Mouse (Mus musculus) urinary bladder, postnatal 36 days (tissue): Measurements from ENCODE around the gene Acsf3.

Experiments
- DNase-seq, 2 experiments: peaks; one replicate each; pipeline ENCODE4 v3.0.0; 2022; ENCODE audit warnings: low spot score in 2 of 2, mixed read lengths in 1 of 2

Gene Acsf3

DNA sequence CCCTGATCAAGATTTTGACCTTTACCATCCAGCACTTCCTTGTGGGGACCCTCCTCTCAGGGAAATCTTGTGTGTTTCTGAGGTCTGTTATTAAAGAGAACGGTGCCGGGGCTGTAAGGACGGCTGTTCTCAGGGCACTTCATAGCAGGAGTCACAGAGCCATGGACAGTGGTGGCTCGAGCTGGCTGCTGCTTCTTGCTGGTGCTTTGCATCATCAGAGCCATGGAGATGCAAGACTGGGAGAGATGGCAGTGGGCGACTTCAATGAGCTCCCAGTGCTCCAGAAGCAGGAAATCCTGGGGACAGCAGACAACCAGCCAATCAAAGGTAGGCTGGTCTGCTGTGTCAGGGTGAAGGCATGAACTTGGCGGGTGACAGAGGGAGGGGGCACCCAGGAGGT, 14.2 kb upstream of the Acsf3 start:
- no peak for DNase-seq

DNA sequence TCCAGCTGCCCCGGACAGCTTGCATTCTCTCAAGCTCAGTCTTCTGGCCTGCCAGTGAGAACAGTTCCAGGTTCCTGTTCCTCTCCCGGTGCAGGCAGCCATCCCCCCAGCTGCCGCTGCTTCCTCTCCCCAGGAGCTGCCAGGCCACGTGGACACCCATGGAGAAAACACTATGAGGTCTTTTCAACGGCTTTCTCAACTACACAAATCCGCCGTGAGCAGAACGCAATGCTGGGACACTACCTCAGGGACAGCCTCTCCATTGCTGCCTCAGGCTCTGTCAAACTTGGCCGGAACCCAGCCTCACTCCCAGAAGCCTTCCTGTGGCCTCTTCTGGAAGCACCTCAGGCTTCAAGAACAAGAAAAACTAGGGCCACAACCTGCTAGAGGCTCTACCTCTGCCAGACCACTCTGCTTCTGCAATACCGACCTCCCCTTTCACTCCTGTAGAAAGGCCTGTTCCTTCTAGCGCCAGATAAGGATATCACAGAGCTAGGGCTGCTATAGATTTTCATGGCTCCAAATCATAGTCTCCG, 12.5 kb upstream of the Acsf3 start:
- peak in 1 of 2 experiments; percentile 13 for DNase-seq

DNA sequence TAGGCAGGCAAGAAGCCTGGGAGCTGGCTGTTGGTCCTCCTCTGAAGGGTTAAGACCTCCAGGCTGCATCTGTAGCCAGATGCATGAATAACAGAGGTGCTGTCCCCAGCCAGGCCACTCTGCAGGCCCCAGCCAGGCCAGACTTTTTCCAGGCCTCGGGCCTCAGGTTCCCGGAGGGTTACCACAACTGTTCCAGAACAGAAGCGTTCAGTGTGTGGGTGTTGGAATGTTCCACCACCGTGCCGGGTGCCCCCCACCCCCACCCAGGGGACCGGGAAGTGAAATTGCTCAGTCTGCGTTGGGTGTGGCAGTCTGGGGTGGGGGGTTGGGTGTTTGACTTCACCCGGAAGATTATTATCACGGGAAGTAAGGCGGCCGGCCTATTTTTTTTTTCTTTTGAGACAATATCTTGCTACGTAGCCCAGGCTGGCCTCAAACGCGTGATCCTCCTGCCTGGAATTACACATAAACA, 12.0 kb upstream of the Acsf3 start:
- peak; percentile 9 to 11 for DNase-seq

DNA sequence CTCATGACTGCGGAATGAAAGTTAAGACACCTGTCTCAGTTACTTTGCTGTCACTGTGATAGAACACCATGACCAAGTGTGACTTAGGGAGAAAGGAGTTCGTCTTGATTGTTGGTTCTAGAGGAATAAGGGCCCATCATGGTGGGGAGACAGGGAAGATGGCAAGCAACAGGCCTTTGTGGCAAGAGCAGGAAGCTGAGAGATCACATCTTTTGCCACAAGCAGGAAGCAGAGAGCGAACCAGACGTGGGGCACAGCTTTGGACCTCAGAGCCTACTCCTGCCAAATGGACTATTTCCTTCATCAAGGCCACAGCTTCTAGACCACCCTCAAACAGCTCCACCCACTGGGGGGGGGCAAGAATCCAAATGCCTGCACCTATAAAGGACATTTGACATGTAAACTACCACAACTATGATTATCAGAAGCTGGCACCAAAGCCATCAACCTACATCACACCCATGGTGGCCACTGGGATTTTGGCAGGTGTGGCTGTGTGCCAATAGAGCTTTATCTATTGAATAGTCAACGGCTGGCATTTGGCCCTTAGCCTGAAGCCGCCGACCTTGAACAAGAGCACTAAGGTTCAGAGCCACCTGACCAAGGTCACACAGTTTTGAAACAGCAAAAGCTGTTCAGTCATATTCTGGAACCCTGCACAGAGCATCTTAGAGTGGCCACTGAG, 10.4 kb upstream of the Acsf3 start:
- no peak for DNase-seq

DNA sequence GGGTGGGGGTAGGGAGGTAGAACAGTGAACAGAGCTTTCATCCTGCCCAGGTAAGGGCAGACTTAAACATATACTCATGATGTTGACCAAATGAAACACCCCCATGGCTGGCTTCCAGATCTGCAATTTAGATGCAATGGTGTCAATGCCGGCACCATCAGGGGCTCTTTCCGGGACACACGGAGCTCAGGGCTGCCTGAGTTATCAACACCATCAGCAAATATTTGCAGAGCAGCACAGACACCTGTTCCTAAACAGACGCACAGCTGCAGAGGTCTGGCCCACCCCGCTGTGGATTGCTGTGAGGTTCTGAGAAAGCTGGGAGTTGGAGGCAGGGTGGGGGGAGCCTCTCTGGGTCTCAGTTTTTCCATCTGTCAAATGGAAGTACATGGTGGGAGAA, 9.1 kb upstream of the Acsf3 start:
- DNase-seq = no peak

DNA sequence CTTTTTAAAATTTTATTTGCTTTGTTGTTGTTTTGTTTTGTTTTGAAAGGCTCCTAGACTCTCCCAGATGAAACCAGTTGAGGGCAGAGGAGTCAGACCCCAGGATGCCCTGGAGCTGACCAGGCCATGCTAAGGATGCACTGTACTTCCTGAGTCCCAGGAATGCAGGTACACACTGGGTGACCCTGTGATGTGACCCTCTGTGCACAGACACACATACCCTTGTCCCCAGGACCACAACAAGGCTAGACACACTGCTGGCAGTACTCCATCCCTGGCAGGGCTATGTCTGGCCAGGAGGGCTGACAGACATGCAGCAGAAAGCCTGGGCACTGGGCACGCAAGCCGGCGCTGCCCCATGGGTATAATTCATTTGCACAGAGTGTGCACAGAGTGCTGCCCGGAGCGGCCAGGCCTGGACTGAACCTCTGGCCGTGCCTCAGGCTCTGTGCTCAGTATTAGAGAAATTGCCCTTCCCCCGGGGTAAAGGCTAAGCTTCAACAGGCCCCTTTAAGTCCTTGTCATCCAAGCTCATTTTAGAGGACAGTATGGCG, 8.6 kb upstream of the Acsf3 start:
- DNase-seq = peak in 1 of 2 experiments; percentile 36

DNA sequence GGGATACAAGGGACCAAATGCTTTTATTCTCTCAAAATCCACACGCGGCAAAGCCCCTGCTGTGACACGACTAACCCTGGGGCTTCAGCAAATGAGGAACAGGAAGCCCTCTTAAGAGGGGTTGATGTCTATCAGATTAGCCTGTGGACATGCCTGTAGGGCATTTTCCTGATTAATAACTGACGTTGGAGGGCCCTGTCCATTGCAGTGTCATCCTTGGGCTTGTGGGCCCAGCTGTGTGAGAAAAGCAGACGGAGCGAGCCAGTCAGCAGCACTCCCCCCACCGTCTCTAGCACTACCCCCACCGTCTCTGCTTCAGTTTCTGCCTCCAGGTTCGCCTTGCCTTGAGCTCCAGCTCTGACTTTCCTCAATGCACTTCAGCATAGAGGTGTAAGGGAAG, 8.1 kb upstream of the Acsf3 start:
- DNase-seq = no peak

DNA sequence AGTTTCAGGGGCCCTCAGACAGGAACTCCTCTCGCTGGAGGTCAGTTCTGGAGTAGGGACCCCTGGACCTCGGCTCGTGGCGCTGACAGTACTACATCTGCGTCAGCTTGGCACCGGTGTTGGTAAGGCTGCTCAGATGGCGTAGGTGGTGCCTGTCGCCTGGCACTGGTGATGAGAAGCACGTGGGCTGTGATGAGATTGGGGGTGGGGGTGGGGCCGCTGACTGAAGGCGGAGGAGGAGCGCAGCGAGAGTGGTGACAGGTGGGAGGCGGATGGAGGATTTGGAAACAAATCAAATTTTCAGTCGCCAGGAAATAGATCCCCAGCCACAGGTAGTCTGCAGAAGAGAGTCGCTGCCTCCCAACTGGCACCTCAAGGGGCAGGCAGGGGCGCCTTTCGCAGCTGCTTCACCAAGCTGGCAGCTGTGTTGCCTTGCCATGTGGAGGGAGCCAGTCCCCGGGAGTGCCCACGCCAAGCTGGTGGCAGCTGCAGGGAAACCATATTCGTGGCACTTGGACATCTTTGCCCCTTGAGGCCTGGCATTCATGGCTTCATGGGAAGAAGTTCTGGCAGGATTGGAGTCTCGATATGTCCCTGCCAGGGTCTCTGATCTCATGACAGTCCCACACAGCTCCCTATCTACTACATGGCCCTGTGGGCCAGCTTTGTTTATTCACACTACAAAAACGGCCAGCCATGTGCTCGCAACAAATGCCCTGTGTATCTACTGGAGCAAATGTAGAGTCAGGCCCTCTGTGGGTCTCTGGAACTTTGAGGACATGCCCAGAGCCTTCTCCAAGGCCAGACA, 5.8 kb upstream of the Acsf3 start:
- no peak for DNase-seq

DNA sequence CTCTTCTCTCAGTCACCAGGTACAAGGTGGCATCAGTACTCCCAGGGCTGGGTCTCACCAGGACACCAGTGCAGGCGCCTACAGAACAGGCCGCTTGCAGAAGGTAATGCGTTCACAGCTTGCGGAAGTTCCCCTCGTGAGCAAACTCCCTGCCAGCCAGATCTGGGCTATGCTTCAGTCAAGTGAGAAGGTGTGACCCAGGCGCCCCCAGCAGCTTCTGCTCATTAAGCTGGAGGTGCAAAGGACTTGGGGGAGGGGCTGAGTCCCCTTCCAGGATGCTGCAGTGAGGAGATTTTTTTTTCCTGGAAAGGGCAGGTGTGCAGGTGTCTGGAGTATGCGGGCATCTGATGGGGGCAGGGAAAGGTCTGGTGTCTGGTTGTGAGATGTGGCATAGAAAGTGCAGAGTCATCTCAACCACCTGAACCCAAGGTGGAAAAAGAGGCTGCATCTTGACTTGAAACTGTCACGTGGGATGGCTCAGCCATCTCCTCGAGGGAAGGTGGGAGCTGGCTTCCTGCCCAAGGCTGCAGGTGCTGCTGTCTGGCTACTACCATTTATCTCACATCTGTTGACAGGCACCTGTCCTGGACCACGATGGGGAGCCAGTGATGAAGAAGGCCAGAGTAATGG, 2.7 kb upstream of the Acsf3 start:
- no peak for DNase-seq

DNA sequence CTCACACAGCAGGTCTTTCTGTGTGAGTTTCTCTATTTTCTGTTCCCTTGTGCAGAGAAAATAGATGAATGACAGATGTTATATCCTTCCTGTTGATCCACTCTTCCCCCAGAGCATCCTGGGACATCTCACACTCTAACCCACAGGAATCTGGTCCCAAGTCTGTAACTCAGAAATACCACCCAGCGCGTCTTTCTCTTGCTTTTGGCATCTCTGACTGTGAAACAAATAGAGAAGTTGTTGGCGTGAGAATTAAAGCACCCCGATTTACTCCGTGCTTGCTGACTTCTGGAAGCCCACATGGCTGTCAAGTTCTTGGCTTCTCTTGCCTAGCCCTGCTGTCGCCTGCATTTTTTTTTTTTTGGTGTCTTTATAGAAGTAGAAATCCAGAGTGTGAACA, 2.4 kb downstream of the Acsf3 start:
- DNase-seq = no peak

DNA sequence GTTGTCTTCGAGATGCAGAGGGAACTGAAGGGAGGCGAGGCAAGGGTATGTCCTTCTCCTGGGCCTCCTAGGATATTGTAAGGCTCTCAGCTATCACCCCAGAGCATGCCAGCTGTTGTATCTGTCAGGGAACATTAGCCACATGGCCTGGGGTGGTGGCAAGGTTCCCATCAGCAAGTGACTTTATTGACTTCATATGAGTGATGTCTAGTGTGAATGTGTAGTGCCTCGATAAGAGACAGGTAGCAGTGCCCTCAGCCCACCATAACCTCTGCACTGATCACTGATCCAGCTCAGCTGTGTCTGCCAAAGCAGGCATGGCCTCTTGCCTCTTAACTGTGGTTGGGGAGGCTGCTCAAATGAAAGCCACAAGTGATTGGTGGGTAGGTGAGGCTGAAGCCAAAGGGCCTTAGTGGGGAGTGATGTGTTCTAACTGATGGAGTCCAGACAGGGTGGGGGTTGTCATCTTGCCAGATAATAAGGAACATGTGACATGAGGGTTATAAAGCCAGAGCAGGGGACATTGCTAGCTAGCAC, 3.5 kb downstream of the Acsf3 start:
- no peak for DNase-seq

DNA sequence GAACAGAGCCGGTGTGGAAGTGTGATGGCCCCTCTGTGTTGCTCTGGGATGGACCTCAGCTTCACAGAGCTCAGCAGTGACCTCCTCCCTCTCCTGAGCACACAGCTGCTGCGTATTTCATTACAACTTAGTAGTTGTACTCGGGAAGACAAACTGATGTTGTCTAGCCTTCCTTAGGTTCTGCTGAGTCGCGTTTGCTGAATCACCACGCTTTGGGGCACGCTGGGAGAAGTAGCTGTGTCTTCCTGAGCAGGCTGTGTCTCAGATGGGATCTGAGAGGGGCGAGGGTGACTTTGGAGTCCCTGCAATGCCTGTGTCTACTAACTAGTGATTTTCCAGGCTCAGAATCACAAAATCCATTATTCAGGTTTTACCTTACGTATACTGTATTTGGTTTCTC, 4.0 kb downstream of the Acsf3 start:
- no peak for DNase-seq

DNA sequence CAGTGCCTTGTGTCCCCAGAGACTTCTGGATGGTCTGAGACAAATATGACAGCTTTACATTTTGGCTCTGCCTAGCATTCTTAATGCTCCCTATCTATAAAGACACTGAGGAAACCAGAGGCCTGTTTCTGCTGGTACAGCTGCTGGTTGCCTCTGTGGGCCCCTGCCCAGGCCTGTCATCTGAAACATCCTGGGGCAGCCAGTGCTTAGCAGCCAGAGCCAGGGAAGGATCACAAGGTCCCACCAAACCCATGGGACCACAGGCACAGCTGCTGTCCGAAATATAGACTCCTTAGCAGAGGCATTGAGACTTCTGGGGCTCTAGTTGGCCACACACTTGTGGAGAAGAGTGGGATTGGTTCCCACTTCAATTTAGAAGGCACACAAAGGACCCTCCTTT, 9.5 kb downstream of the Acsf3 start:
- DNase-seq = no peak

DNA sequence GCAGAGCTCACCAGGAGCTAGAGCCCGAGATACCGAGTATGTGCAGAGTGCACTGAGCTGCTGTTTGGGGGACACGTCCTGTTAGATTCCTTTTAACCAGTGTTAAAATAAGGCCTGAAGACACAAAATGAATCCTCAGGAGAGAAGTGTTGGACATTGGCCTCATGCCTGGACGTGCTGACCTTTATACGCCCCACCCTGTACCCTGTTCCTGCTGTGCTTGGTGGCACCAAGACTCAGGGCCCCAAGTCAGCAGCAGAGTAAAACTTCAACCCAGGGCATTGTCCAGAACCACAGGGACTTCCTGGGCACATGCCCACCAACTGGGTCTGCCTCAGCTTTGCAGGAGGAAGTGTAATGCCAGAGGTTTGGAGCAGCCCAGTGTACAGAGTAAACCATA, 14.5 kb downstream of the Acsf3 start:
- DNase-seq = peak in 1 of 2 experiments; percentile 21

DNA sequence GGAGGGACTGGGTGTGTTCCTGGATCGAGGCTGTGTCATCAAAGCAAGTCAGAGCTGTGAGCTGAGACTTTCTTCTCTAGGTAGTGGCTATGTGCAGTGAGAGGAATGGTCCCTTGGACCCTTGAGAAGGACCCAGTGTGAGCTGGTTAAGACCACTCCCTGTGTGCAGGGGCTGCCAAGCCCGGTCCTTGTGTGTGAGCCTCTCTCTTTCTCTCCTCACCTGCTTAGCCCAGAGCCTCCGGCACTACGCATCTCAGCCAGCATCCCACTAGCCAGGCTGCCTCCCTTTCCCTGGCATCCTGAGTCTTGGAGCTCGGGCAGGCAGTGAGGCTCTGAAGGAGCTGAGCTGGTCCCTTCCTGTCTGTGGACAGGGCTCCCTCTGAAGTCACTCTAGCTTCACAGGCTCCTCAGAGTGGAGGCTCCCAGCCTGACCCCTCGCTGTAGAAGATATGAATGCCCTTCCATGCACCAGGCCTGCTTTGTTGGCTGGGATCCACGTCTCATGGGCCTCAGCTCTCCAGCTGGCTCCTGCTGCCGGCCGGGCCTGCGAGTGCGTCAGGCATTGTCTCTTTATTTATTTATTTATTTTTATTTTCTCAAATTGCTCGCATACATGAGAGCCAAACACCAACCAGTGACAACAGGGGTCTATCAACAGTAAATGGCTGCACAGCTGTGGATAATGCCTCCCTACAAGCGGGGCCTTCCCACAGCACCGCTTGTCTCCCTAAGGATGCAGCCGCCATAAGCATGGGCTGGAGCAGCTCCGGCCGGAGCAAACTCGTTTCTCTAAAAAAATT, 18.3 kb downstream of the Acsf3 start:
- no peak for DNase-seq

DNA sequence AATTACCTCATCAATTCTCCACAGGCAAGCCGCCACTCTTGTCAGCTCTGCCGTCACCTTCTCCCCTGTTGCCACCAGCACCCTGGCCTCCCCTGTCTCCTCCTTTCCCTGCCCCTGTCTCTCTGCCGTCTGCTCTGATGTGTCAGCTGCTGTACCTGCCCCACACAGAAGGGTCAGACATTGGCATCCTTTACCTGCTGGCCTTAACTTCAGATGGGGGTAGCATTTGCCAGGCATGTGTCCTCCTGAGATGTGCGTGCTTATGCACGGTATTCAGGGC, 18.8 kb downstream of the Acsf3 start:
- no peak for DNase-seq

DNA sequence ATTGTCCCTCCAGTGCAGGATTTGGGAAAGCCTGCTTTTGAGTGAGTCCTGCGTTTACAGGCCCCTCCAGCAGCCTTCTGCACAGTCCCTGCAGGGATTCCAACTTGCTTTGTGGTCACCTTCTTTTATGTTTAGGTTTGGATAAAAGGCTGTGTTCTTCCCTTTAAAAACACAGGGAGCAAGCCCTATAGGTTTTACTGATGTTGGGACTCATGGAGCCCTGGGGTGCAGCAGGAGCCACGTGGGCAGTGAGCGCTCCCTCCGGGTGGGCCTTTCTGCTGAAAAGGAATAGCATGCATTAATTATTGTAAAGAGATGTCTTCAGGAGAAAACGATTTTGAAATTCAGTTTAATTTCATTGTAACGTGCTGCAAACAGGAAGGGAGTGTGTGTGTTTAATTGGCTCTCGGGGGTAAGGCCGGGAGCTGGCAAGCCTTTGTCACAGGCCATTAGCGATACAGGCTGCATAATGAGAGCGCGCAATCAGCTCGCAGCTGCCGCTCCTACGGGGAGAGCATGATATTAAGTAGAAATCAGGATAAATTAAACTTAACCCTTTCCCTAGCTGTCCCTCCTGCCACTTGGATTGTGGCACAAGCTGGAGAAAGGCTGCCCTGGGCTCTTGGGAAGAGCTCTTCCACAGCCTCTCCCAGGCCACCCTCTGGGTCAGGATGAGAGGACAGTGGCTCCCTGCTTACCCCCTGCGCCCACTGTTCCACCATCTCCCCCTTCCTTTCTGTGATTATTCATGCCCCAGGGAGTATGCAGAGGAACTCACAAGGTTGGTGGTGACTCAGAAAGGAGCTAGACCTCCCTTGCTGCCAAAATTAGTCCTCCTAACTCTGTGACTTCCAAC, 28.8 kb downstream of the Acsf3 start:
- no peak for DNase-seq

DNA sequence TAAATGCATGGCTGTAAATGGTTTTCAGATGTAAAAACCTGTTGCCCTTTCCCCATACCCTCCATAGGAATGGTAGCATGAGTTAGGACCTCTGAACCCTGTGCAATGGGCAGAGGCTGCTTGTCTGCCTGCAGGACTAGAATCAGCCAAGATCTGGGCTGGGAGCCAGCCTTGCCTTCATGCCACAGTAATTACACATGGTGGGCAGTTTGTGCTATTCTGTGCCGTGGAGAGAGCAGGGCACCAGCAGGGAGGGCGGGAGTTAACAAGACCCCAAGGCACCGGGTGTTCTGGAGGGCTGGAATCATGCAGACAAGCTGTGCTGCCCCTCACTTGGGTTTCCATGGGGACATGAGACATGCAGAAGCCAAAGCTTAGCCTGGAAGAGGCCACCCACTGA, 30.1 kb downstream of the Acsf3 start:
- DNase-seq = no peak

DNA sequence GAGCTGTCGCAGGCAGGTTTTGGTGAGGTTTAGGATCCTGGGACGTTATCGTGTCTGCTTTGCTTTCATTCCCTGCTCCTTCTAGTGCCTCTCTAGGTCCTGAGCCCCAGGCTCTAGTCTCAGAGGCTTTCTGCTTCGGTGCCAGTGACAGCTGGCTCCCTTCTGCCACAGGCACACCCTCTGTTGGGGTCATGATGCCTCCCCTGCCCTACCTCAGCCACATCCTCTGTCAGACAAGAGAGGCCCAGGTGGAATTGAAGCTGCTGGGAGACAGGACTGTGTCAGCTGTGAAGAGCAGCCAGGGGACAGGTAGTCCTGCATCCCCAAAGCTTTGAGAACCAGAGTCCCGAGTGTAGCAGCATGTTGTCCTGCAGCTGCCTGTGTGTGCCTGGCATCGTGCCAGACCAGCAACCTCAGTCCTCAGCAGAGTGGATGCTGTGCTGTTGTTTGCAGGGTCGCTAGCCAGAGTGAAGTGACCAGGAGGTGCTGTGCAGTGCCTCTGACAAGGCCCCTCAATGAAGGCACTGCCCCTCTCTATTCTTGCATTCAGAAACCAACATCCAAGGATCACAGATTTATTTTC, 31.8 kb downstream of the Acsf3 start:
- DNase-seq = no peak

DNA sequence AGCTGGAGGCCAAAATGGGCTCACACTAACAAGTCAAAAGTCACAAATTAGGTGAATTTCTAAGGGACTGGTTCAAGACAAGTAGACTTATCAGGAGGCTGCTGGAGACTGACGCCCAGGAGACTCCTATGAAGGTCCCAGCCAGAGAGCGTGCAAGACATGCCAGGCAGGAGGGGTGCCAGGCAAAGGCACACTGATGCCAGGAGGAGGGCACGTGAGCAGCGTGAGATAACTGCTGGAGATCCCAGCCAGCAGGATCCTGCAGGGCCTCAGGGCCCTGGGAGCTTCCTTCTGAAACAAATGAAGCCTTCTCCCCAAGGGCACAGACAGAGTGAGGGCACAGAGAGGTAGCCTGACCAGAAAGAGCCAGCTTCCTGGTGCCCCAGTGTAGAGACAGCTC, 32.6 kb downstream of the Acsf3 start:
- DNase-seq = peak in 1 of 2 experiments; percentile 63
